Mouse (Mus musculus): Measurements from ENCODE around the gene Epha2. TPM values are rescaled to one million over a fixed set of nuclear protein-coding genes. Genes with fewer than 3 reads are reported as not detected.

Gene Epha2
- polyA plus RNA-seq, 1 experiment from 2014 or later: 11.8 TPM

- ATAC-seq (ENCODE audit: low read depth): no peak
- Histone ChIP-seq H3K36me3 (ENCODE audit: control insufficient read depth, insufficient read depth, low read length) (no peaks in the 10 kb centered on the region), H3K27me3 (ENCODE audit: control insufficient read depth, insufficient read depth, low read depth, low read length) (no peaks in the 10 kb centered on the region), H3K4me3 (ENCODE audit: low read length) (no peak overlapping the region), H3K9ac (ENCODE audit: low read length) (no peak overlapping the region), H3K4me1 (replicated peaks; ENCODE audit: control insufficient read depth, insufficient read depth, low read length) (peaks cover 32% of the 10 kb centered on the region), H3K4me2 (ENCODE audit: low read depth, low read length) (no peak overlapping the region), H3K9me3 (ENCODE audit: control insufficient read depth, low read length) (no peaks in the 10 kb centered on the region), H3K27ac (ENCODE audit: low read length) (peak overlapping the region; percentile 61)
- WGBS: 11% methylated on average over 1 of the region's 1 CpGs
Measured at GRCm38 (mm10) chr4:141338853-141339252, 37.8 kb downstream of the Epha2 start.

GRCm38 (mm10) chr4:141341477-141341876 lies 40.4 kb downstream of the Epha2 start:
- H3K9ac ChIP-seq (ENCODE audit: low read length): no peak overlapping the region
- no peak overlapping the region for H3K4me2 ChIP-seq (ENCODE audit: low read depth, low read length)
- H3K36me3 ChIP-seq (ENCODE audit: control insufficient read depth, insufficient read depth, low read length): no peaks in the 10 kb centered on the region
- 56% methylated on average over 7 of the region's 7 CpGs for whole genome bisulfite sequencing
- H3K27ac ChIP-seq (ENCODE audit: low read length): no peak overlapping the region
- H3K4me3 ChIP-seq (ENCODE audit: low read length): no peak overlapping the region
- H3K27me3 ChIP-seq (ENCODE audit: control insufficient read depth, insufficient read depth, low read depth, low read length): no peaks in the 10 kb centered on the region
- H3K4me1 ChIP-seq (replicated peaks; ENCODE audit: control insufficient read depth, insufficient read depth, low read length): peaks cover 15% of the 10 kb centered on the region
- ATAC-seq (ENCODE audit: low read depth): no peak
- H3K9me3 ChIP-seq (ENCODE audit: control insufficient read depth, low read length): no peaks in the 10 kb centered on the region

- no peak overlapping the region for H3K4me3 ChIP-seq (ENCODE audit: low read length)
- no peaks in the 10 kb centered on the region for H3K9me3 ChIP-seq (ENCODE audit: control insufficient read depth, low read length)
- ATAC-seq (ENCODE audit: low read depth): no peak
- no peak overlapping the region for H3K4me2 ChIP-seq (ENCODE audit: low read depth, low read length)
- no peak overlapping the region for H3K9ac ChIP-seq (ENCODE audit: low read length)
- no peaks in the 10 kb centered on the region for H3K27me3 ChIP-seq (ENCODE audit: control insufficient read depth, insufficient read depth, low read depth, low read length)
- WGBS: 59% methylated on average over 7 of the region's 7 CpGs
- H3K36me3 ChIP-seq (ENCODE audit: control insufficient read depth, insufficient read depth, low read length): no peaks in the 10 kb centered on the region
- peaks cover 21% of the 10 kb centered on the region for H3K4me1 ChIP-seq (replicated peaks; ENCODE audit: control insufficient read depth, insufficient read depth, low read length)
- H3K27ac ChIP-seq (ENCODE audit: low read length): no peak overlapping the region
Measured at GRCm38 (mm10) chr4:141343515-141343914, 42.5 kb downstream of the Epha2 start.

- H3K4me1 ChIP-seq (replicated peaks; ENCODE audit: control insufficient read depth, insufficient read depth, low read length): peaks cover 16% of the 10 kb centered on the region
- H3K4me3 ChIP-seq (ENCODE audit: low read length): no peak overlapping the region
- no peak for ATAC-seq (ENCODE audit: low read depth)
- no peaks in the 10 kb centered on the region for H3K27me3 ChIP-seq (ENCODE audit: control insufficient read depth, insufficient read depth, low read depth, low read length)
- no peak overlapping the region for H3K9ac ChIP-seq (ENCODE audit: low read length)
- no peak overlapping the region for H3K4me2 ChIP-seq (ENCODE audit: low read depth, low read length)
- no peak overlapping the region for H3K27ac ChIP-seq (ENCODE audit: low read length)
- WGBS: 82% methylated on average over 12 of the region's 12 CpGs
- H3K9me3 ChIP-seq (ENCODE audit: control insufficient read depth, low read length): no peaks in the 10 kb centered on the region
- H3K36me3 ChIP-seq (ENCODE audit: control insufficient read depth, insufficient read depth, low read length): no peaks in the 10 kb centered on the region
Measured at GRCm38 (mm10) chr4:141345219-141345618, 44.2 kb downstream of the Epha2 start.

- Histone ChIP-seq H3K36me3 (ENCODE audit: control insufficient read depth, insufficient read depth, low read length) (no peaks in the 10 kb centered on the region), H3K9ac (ENCODE audit: low read length) (no peak overlapping the region), H3K4me1 (replicated peaks; ENCODE audit: control insufficient read depth, insufficient read depth, low read length) (peaks cover 17% of the 10 kb centered on the region), H3K27ac (ENCODE audit: low read length) (peak overlapping the region; percentile 67), H3K27me3 (ENCODE audit: control insufficient read depth, insufficient read depth, low read depth, low read length) (no peaks in the 10 kb centered on the region), H3K9me3 (ENCODE audit: control insufficient read depth, low read length) (no peaks in the 10 kb centered on the region), H3K4me3 (ENCODE audit: low read length) (no peak overlapping the region), H3K4me2 (ENCODE audit: low read depth, low read length) (no peak overlapping the region)
- 29% methylated on average over 8 of the region's 8 CpGs for WGBS
- ATAC-seq (ENCODE audit: low read depth): peak; percentile 90
Measured at GRCm38 (mm10) chr4:141347365-141347797, 46.3 kb downstream of the Epha2 start.

- Histone ChIP-seq H3K36me3 (ENCODE audit: control insufficient read depth, insufficient read depth, low read length) (no peaks in the 10 kb centered on the region), H3K4me3 (ENCODE audit: low read length) (no peak overlapping the region), H3K9me3 (ENCODE audit: control insufficient read depth, low read length) (no peaks in the 10 kb centered on the region), H3K4me2 (ENCODE audit: low read depth, low read length) (no peak overlapping the region), H3K4me1 (replicated peaks; ENCODE audit: control insufficient read depth, insufficient read depth, low read length) (peaks cover 20% of the 10 kb centered on the region), H3K27ac (ENCODE audit: low read length) (no peak overlapping the region), H3K9ac (ENCODE audit: low read length) (peak overlapping the region; percentile 24; the same call in 1 of the 2 replicates), H3K27me3 (ENCODE audit: control insufficient read depth, insufficient read depth, low read depth, low read length) (no peaks in the 10 kb centered on the region)
- no peak for ATAC-seq (ENCODE audit: low read depth)
- 70% methylated on average over 11 of the region's 11 CpGs for WGBS
Measured at GRCm38 (mm10) chr4:141348616-141349015, 47.6 kb downstream of the Epha2 start.

- H3K4me3 ChIP-seq (ENCODE audit: low read length): no peak overlapping the region
- H3K36me3 ChIP-seq (ENCODE audit: control insufficient read depth, insufficient read depth, low read length): no peaks in the 10 kb centered on the region
- WGBS: 69% methylated on average over 12 of the region's 12 CpGs
- no peaks in the 10 kb centered on the region for H3K9me3 ChIP-seq (ENCODE audit: control insufficient read depth, low read length)
- no peak for ATAC-seq (ENCODE audit: low read depth)
- no peak overlapping the region for H3K9ac ChIP-seq (ENCODE audit: low read length)
- peaks cover 21% of the 10 kb centered on the region for H3K4me1 ChIP-seq (replicated peaks; ENCODE audit: control insufficient read depth, insufficient read depth, low read length)
- no peaks in the 10 kb centered on the region for H3K27me3 ChIP-seq (ENCODE audit: control insufficient read depth, insufficient read depth, low read depth, low read length)
- no peak overlapping the region for H3K4me2 ChIP-seq (ENCODE audit: low read depth, low read length)
- H3K27ac ChIP-seq (ENCODE audit: low read length): no peak overlapping the region
Measured at GRCm38 (mm10) chr4:141350015-141350414, 49.0 kb downstream of the Epha2 start.

- no peak overlapping the region for H3K4me3 ChIP-seq (ENCODE audit: low read length)
- no peak for ATAC-seq (ENCODE audit: low read depth)
- H3K9ac ChIP-seq (ENCODE audit: low read length): no peak overlapping the region
- H3K27ac ChIP-seq (ENCODE audit: low read length): no peak overlapping the region
- peaks cover 19% of the 10 kb centered on the region for H3K4me1 ChIP-seq (replicated peaks; ENCODE audit: control insufficient read depth, insufficient read depth, low read length)
- no peak overlapping the region for H3K4me2 ChIP-seq (ENCODE audit: low read depth, low read length)
- no peaks in the 10 kb centered on the region for H3K36me3 ChIP-seq (ENCODE audit: control insufficient read depth, insufficient read depth, low read length)
- WGBS: 43% methylated on average over 7 of the region's 7 CpGs
- no peaks in the 10 kb centered on the region for H3K9me3 ChIP-seq (ENCODE audit: control insufficient read depth, low read length)
- no peaks in the 10 kb centered on the region for H3K27me3 ChIP-seq (ENCODE audit: control insufficient read depth, insufficient read depth, low read depth, low read length)
Measured at GRCm38 (mm10) chr4:141351972-141352371, 50.9 kb downstream of the Epha2 start.

GRCm38 (mm10) chr4:141352986-141353385 lies 51.9 kb downstream of the Epha2 start:
- Histone ChIP-seq H3K27me3 (ENCODE audit: control insufficient read depth, insufficient read depth, low read depth, low read length) (no peaks in the 10 kb centered on the region), H3K4me3 (ENCODE audit: low read length) (no peak overlapping the region), H3K4me1 (replicated peaks; ENCODE audit: control insufficient read depth, insufficient read depth, low read length) (peaks cover 12% of the 10 kb centered on the region), H3K9me3 (ENCODE audit: control insufficient read depth, low read length) (no peaks in the 10 kb centered on the region), H3K27ac (ENCODE audit: low read length) (peak overlapping the region; percentile 86; the same call in 1 of the 2 replicates), H3K36me3 (ENCODE audit: control insufficient read depth, insufficient read depth, low read length) (no peaks in the 10 kb centered on the region), H3K9ac (ENCODE audit: low read length) (peak overlapping the region; percentile 8; the same call in 1 of the 2 replicates), H3K4me2 (ENCODE audit: low read depth, low read length) (no peak overlapping the region)
- 78% methylated on average over 5 of the region's 5 CpGs for WGBS
- ATAC-seq (ENCODE audit: low read depth): no peak

GRCm38 (mm10) chr4:141353868-141354267 lies 52.8 kb downstream of the Epha2 start:
- Histone ChIP-seq H3K27ac (ENCODE audit: low read length) (peak overlapping the region; percentile 86), H3K27me3 (ENCODE audit: control insufficient read depth, insufficient read depth, low read depth, low read length) (no peaks in the 10 kb centered on the region), H3K9ac (ENCODE audit: low read length) (peak overlapping the region; percentile 8; the same call in 1 of the 2 replicates), H3K4me1 (replicated peaks; ENCODE audit: control insufficient read depth, insufficient read depth, low read length) (peaks cover 8% of the 10 kb centered on the region), H3K9me3 (ENCODE audit: control insufficient read depth, low read length) (no peaks in the 10 kb centered on the region), H3K4me2 (ENCODE audit: low read depth, low read length) (no peak overlapping the region), H3K36me3 (ENCODE audit: control insufficient read depth, insufficient read depth, low read length) (no peaks in the 10 kb centered on the region), H3K4me3 (ENCODE audit: low read length) (no peak overlapping the region)
- 43% methylated on average over 8 of the region's 8 CpGs for WGBS
- ATAC-seq (ENCODE audit: low read depth): peak; percentile 87
